Mouse (Mus musculus) right cerebral cortex, postnatal 36 days (tissue): ENCODE results near the gene Speg.

ENCODE experiments used
- DNase-seq, 2 experiments: peaks; one replicate each; pipeline ENCODE4 v3.0.0; 2022; ENCODE audit warnings: low spot score in 2 of 2, mixed read lengths in 1 of 2

Gene Speg

DNA sequence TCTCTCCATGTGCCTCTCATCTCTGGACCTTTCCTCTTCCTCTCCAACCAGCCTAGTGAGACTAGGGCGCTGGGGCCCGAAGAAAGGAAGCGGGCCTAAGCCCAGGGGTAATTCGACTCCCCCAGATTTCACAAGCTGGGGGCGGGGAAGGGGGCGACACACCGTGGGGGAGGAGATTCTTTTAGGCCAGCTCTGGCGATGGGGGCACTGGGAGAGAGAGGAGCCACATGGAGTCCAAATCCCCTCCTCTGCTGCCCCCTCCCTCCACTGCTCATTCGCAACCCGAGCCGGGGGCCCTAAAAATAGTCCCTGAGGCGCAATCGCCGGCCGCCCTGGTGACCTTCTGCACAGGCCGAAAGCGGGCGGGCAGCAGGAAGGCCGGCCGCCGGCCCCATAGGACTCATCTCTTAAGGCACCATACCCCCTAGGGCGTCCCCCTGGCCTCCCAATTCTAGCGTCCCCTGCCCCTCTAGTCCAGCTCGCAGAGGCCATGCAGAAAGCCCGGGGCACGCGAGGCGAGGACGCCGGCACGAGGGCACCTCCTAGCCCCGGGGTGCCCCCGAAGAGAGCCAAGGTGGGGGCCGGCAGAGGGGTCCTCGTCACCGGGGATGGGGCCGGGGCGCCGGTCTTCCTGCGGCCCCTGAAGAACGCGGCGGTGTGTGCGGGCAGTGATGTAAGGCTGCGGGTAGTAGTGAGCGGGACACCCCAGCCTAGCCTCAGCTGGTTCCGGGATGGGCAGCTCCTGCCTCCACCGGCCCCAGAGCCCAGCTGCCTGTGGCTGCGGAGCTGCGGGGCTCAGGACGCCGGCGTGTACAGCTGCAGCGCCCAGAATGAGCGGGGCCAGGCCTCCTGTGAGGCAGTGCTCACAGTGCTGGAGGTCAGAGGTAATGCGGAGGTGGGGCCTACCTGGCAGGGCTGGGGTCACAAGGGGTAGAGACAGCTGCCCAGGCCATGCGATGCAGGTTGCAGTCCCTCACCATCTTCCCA lies at the start of gene Speg:
Gene Speg (plus strand): TSS at position 348 of the 987 bp plus-strand sequence.
- no peak for DNase-seq

DNA sequence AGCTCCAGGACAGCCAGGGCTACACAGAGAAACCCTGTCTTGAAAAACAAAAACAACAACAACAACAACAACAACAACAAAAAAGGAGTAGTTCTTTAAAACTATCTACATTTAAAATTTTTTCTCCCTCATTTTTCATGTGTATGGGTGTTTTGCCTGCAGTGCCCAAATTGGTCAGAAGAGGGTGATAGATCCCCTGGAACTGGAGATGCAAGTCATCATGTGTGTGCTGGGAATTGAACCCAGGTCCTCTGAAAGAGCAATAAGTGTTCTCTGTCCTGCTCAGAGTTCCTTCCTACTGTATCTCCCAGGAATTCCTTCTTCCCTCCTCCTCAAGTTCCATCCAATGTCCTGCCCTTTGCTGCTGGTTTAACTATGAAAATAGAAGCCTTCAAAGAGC lies 47.6 kb upstream of the Speg start:
- DNase-seq = no peak

DNA sequence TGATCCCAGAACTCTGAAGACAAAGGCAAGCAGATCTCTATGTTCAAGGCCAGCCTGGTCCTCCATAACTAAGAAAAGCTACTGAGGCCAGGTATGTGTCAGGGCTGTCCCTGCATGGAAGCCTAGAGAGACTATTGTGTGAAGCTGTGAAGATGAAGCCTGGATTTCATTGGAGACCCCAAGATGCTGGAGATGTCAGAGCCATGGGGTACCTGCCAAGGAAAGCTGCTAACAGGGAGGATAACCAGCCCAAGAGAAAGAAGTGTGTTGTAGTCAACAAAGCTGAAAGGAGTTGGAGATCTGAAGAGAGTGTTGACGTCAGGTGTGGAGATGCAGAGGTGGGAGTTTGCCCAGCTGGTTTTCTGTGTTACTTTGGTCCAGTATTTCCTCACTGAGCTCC lies 43.8 kb upstream of the Speg start:
- no peak for DNase-seq

DNA sequence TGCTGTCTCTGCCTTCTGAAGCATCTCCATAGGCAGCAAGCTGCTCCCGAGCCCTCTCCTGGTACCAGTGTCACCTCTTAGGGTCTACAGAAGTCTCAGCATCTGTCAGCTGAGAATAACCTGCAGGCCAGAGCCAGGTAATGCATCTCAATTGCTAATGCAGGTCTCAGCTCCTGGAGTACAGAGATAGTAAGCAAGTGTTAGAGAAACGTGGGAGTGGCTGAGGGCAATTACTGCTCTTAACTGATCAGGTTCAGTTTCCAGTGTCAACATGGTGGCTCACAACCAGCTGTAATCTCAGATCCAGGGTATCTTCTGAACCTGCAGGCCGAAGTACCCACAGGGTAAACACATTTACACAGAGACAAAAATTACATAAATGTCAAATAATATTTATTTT lies 38.6 kb upstream of the Speg start:
- DNase-seq = no peak

DNA sequence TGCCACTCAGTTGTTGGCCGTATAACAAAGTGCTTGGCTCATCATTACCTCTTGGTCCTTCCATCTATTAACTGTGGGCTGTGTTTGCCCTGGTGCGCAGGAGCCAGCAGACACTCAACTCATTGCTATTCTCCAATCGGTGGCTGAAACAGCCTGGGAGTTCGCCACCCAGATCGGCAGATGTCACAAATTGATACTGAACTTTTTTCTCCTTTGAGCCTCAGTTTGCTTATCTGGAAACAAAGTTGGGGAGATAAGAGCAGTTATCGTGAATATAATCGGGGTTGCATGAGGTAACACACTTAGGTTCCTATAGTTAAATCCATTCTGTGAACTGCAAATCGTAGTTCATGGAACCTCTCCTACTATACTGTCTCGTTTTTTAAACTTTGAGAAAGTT lies 38.0 kb upstream of the Speg start:
- DNase-seq = no peak

DNA sequence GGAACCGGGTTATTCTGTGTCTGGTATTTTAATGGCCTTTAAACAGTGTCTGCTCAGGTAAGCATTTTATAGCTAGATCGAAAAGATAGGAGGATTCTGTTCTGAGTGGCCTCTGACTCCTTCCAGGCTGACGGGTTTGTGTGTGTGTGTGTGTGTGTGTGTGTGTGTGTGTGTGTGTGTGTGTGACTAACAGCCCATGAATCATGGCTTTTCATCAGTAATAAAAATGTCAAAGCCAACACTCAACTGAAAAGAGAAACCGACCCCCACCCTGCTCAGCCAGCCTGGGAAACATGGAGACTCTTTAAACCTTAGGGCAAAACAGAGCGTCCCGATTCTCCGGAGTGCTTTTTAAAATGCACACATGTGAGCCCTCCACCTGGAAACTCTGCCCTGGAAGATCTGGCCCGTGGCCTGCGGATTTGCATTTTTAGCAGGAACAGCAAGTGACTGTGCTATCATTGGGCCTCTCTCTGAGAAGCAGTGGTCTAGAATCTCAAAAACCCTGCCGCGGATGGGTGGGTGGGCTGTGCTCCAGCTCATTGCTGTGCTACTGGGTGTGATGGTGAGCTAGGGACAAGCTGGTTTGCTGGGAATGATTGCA lies 36.9 kb upstream of the Speg start:
- no peak for DNase-seq

DNA sequence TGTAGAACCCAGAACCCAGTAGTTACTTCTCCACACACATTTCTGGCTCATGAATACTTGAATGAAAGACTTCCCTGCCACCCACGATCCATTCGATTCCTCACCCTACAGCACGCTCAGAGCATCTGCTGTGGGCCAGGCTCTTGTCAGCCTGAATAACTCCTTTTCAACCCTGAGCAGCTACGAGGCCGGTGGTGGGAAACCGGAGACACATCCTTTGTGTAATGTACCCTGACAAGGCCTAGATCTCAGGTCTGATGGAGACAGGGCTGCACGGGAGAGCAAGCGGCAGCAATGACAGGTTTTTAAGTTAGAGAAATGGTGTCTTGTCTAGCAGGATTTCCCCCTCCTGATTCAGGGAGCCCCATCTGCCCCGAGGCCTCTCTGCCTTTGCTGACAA lies 35.8 kb upstream of the Speg start:
- peak in 1 of 2 experiments; percentile 27 for DNase-seq

DNA sequence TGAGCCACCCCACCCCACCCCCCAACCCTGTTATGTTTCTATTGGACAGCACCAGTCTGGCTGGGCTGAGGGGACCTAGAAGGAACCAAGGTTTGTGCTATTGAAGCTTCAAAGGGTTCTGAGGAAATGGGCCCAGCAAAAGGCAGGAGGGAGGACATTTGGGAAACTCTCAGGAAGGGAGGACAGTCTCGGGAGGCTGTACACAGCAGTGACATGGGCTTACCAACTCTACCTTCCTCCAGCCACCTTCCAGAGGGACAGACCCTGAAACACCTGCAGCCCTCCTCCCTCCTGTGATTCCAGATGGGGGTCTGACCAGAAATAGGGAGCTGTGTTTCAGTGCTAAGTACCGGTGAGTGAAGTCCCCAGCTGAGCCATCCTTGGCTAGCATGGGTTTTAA lies 34.6 kb upstream of the Speg start:
- no peak for DNase-seq

DNA sequence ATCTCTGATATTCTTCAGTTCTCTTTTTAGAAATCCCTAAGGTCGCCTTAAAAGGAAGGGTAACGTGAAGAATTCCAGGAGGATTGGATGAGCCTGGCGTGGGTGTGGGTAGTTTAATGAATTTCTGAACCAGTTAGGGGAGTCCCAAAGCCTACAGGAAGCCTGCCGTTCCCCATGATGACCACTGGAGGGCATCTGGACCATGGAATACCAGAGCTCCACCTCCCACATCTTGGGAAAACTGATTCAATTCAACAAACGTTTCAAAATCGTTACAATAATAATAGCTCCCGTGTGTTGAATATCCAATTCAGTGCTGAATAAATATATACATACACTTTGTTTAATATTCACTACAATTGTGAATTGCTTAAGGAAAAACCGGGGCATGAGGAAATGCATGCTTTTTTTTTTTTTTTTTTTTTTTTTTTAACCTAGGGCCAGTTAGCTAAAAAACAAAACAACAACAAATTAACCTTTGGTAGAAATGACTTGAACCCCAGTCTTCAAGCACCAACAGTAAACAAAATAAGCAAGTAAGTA lies 32.2 kb upstream of the Speg start:
- DNase-seq = peak; percentile 44 to 60

DNA sequence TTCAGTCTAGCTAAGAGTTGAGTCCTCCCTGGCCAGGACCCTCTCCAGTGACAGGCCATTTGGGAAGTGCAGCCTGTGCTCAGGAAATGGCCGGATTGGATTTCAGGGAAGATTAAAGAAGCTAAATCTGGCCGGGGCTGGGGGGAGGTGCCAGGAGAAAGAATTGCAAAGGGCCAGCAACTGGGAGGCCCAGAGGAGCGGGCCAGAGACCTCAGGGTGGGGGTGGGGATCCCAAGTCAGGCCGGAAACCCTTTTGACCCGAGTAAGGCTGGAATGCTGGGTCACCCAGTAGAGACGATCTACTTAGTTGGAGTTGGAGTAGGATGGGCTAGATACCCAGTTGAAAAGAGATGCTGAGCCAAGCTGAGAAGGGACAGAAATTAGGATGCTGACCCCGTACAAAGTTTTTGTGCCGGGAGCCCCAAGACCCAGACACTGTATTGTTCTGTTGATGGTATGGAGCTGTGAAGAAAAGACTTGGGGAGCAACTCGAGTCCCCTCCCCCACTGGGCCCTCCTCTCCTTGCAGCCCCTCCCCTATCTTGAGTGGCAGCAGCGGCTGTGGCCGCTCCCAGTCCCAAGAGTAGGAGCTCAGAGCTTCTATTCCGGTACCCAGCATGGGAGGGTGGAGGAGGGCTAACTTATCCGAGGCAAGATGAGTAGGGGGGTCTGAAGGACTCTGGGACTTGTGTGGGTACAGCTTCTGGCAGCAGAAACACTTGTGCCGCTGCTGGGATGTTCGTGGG lies 30.6 kb upstream of the Speg start:
- no peak for DNase-seq

DNA sequence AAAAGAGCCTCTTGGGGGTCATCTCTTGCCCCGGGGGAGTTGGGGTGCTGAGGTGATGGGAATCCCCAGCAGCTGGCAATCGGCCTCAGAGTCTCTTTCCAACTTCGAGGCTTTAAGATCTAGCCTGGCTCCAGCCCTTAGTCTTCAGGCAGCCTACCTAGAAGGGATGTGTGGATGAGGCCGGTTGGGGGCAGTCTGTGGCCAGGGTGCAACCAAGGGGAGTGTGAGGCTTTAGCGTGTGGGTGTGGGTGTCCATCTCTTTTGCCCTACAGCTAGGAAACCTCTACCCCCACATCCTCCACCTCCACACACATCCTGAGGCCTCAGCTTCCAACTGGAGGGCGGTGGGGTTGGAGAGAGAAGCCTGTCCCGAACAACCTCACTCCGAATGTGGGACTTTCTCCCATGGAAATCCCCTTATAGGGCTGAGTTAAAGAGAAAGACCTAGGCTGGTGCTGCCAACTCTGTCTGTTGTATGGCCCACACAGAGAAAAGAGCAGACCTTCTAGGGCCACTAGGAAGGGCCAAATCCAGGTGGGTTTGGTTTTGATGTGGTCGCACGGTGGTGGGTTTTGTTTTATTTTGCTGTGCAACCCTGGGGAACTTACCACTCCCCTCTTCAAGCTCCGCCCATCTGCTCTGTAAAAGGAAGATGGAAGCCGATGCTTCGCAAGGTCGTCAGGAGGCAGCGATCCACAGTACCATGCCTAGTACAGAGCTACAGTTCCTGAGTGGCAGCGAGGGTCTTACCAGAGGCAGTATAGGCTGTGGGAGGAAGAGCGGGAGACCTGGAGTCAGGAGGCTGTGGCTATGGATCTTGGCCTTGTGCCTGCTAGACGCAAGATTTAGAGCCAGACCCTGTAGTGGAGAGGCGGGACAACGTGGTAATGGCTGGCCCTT lies 29.8 kb upstream of the Speg start:
- DNase-seq = no peak

DNA sequence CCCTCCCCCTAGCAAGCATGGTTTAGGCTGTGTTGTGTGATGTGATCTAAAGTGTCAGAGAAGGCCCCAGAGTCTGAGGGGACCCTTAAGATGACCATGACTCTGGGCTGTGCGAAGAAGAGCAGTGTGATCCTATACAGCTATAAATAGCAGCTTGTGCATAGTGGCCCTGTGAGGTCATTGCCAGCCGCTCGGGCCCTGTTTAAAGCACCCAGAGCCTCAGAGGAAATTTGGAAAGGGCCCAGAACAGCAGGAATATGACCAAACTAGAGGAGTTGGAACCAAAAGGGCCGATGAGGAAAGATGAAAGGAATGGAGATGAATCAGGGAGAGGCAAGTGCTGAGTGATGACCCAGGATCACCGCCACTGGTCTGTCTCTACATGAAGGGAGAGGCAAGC lies 27.8 kb upstream of the Speg start:
- no peak for DNase-seq

DNA sequence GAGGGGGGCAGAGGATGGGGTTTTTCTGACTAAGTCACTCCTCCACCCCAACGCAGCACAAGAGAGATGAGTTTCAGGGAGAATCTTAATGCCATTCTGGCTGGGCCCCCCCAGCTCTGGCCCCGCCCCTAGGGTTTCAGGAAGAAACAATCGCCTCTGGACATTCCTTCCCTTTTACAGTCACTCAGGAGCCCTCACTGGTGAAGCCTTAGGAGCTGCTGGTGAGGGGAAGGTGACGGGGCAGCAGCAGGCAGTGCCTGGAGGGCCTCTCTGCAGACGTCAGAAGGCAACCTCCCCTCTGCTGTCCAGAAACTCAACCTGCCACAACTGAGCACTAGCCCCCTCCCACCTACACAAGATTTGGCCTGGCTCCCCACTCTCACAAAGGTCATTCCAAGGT lies 25.8 kb upstream of the Speg start:
- DNase-seq = no peak

DNA sequence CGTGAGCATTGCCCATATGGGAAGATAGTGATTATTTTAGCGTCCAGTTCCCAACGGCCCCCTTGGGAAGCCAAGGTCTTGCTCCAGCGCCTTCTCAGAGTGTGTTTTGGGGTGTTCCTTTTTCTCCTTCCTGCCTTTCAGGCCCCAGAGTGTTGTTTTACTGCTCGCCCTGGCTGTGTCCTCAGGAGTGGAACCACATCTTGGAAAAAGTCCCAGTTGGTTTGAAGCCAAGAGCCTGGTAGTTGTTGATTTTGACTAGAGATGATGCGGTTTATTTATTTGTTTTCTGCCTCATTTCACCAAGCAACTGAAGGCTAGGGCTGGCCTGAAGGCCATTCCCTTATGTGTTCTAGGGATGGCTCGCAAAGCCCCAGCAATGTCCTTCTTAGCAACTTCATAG lies 17.8 kb upstream of the Speg start:
- no peak for DNase-seq

DNA sequence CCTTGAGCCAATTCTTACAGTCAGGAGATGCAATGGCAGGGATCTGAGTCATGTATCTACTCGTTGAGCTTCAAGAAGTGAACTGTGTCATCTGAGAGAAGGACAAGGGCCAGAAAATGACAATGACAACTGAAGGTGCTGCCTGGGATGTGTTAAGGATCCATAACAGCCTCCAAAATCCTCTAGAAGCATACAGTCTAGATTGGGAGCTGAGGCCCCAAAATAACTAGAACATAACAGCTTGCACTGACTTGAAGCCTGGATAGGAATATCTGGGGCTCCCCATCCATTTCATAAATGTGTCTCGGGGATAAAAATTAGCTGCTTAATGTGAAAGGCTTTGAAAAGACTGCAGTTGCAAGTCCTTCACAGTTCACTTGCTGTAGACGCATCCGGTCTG lies 17.1 kb upstream of the Speg start:
- no peak for DNase-seq

DNA sequence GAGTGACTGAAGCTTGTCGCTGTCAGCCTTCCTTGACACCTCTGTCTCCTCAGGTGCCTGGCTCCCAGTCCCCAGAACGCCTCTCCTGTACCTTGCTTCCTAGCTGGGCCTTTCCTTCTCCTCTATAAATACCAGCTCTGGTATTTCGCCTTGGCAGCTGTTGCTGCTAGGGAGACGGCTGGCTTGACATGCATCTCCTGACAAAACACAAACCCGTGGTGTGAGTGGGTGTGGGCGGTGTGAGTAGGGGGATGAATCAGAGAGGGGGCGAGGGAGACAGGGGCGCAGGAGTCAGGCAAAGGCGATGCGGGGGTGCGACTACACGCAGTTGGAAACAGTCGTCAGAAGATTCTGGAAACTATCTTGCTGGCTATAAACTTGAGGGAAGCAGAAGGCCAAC lies 15.8 kb upstream of the Speg start:
- peak; percentile 57 to 59 for DNase-seq

DNA sequence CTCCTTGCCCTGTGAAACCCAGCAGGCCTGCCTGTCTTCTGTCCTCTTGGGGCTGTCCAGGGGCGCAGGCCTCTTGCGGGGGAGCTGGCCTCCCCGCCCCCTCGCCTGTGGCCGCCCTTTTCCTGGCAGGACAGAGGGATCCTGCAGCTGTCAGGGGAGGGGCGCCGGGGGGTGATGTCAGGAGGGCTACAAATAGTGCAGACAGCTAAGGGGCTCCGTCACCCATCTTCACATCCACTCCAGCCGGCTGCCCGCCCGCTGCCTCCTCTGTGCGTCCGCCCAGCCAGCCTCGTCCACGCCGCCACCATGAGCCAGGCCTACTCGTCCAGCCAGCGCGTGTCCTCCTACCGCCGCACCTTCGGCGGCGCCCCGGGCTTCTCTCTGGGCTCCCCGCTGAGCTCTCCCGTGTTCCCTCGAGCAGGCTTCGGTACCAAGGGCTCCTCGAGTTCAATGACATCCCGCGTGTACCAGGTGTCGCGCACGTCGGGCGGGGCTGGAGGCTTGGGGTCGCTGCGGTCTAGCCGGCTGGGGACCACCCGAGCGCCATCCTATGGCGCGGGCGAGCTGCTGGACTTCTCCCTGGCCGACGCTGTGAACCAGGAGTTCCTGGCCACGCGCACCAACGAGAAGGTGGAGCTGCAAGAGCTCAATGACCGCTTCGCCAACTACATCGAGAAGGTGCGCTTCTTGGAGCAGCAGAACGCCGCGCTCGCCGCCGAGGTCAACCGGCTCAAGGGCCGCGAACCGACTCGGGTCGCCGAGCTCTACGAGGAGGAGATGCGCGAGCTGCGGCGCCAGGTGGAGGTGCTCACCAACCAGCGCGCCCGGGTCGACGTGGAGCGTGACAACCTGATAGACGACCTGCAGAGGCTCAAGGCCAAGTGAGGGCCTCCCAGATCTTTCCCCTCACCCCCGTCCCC lies 14.7 kb upstream of the Speg start, which contains the start of gene Des:
Gene Des (plus strand): TSS at position 218 of the 920 bp plus-strand sequence.
- DNase-seq = no peak

DNA sequence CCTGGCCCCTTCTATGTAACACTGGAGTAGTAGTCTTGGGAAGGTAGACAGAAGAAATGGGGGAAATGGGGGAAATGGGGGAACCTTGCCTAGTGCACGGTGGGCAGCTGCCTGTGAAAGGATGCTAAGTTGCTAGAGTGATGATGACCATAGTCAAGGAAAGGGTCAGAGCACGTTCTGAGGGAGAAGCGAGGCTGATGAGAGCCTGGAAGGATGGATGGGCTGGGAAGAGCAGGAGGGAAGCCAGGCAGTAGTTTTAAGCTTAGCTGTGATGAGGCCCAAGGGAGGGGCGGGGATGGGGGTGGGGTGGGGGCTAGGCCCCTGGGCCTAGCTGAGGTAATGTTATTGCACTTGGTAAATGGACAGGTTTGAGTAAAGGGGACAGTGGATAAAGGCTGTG lies 14.0 kb upstream of the Speg start:
- DNase-seq = no peak

DNA sequence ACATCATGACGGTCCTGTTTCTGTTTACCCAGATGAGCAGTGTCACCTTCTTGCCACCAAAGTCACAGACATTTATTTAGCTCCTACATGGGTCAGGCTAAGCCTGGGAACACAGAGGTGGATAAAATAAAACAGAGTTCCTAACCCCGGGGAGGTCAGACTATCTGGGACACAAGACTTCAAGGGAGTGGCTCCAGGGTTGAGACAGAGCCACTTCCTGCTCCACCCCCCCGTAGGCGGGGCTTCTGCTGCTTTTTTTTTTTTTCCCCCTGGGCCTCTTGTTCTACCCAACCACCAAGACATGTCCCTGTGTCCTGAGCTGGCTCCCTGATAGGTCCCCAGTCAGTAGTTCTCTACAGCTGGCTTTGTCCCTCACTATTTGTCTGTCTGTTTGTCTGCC lies 13.3 kb upstream of the Speg start:
- no peak for DNase-seq

DNA sequence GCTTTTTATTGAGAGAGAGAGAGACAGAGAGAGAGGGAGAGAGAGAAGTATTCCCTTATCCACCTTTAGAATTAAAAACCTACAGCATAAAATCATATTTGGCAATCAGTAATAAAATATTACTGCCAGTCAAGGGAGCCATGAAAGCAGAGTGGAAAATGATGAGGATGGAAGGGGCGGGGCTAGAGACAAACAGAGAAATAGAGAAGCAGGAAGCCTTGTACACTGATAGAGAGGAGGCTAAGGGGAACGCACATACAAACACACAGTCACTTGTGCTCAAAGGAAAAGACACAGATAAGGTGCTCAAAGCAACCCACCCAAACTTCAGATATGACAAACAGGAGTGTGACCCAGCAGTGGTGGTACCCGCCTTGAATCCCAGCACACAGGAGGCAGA lies 11.2 kb upstream of the Speg start:
- no peak for DNase-seq
